Mouse (Mus musculus) thymus, adult 2 months (tissue): ENCODE results near the gene Prex1.

Experiments used
- CTCF ChIP-seq: fragments of 200-500 bp; IDR thresholded peaks from 2 replicates; pipeline ENCODE4 v1.5.1; 2012; ENCODE audit warnings: mild to moderate bottlenecking, control low read depth, low read length, moderate library complexity, borderline replicate concordance; ENCODE audit not compliant: control insufficient read depth, poor library complexity, insufficient read depth; ENCODE audit errors: extremely low read depth
- POLR2A ChIP-seq: fragments of 200-500 bp; IDR thresholded peaks from 2 replicates; pipeline ENCODE4 v1.6.1; 2012; ENCODE audit warnings: mild to moderate bottlenecking, low read length, control low read depth, moderate library complexity; ENCODE audit not compliant: control insufficient read depth, poor library complexity, insufficient read depth; ENCODE audit errors: extremely low read depth

DNA sequence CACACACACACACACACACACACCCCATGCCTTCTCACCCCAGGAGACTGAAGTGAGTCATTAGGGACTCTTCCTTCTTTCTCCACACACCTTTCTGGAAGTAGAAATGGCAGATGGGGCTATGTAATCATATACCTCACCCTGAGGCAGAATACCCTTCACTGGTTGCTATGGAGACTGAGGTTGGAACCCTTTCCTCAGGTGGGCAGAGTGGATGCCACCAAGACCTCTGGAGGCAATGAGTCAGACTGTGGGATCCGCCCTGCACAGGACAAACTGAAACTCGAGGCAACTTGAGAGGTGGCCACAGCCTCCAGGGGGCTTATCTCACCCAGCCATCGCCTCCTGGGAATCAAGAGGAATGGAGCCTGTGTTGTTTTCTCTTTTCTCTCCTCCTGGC is 44.3 kb upstream of the Prex1 start:
- no peak for TF ChIP-seq POLR2A
- TF ChIP-seq CTCF: no peak
